Mouse (Mus musculus) ES-E14 (cell line): ENCODE results near the gene Olfr881.

Experiments
- CHD2 ChIP-seq: IDR thresholded peaks from 2 replicates; pipeline ENCODE4 v1.6.1; 2014; ENCODE audit warnings: mild to moderate bottlenecking, low read depth, low read length, inconsistent platforms
- HCFC1 ChIP-seq: IDR thresholded peaks from 2 replicates; pipeline ENCODE4 v1.6.1; 2012; ENCODE audit warnings: low read length, inconsistent platforms, borderline replicate concordance; ENCODE audit not compliant: insufficient read depth
- MAFK ChIP-seq: IDR thresholded peaks from 2 replicates; pipeline ENCODE4 v1.6.1; 2014; ENCODE audit warnings: mild to moderate bottlenecking, low read depth, low read length, inconsistent platforms; ENCODE audit not compliant: insufficient read depth
- ZC3H11A ChIP-seq: IDR thresholded peaks from 2 replicates; pipeline ENCODE4 v1.6.1; 2012; ENCODE audit warnings: low read depth, mild to moderate bottlenecking, inconsistent platforms, low read length, borderline replicate concordance
- ZNF384 ChIP-seq: IDR thresholded peaks from 2 replicates; pipeline ENCODE4 v1.6.1; 2012; ENCODE audit warnings: low read depth, low read length, inconsistent platforms

DNA sequence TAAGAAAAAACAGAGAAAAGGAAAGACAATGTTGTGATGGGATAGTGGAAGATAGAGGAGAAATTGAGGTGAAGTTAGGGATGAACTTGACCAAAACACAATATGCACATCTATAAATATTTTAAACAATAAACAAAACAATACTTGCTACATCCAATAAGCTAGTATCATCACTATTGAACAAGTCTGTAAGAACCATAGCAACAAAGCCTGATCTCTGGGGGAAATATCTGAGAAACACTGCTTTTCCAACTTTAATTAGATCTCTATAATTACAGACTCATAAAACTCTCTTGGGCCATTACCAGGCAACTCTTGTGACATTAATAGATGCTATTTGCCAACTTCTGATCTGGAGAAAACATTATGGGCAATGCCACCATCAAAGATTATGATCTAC, at the start of gene Olfr881:
- TF ChIP-seq ZC3H11A, result no peak
- no peak for TF ChIP-seq HCFC1
- TF ChIP-seq CHD2, result no peak
- TF ChIP-seq ZNF384, result no peak
- TF ChIP-seq MAFK, result no peak
